Mouse (Mus musculus): Measurements from ENCODE around the gene Ebf1. TPM values are rescaled to one million over a fixed set of nuclear protein-coding genes. Genes with fewer than 3 reads are reported as not detected.

Ebf1 gene
- polyA plus RNA-seq, 1 experiment from 2014 or later: 14.5 TPM

GRCm38 (mm10) chr11:44709073-44709618, 92.0 kb downstream of the Ebf1 start:
- ATAC-seq (replicated peaks; ENCODE audit: insufficient number of reproducible peaks, low FRiP score, low TSS enrichment): no peak
- Histone ChIP-seq H3K4me3 (ENCODE audit: low read depth, low read length) (no peak overlapping the region), H3K4me1 (ENCODE audit: control insufficient read depth, insufficient read depth, low read length) (peaks cover 4% of the 10 kb centered on the region; the same call in 1 of the 2 replicates), H3K27ac (ENCODE audit: low read depth, low read length) (no peak overlapping the region), H3K9ac (ENCODE audit: low read depth, low read length) (no peak overlapping the region), H3K9me3 (replicated peaks; ENCODE audit: control insufficient read depth, low read length) (no peaks in the 10 kb centered on the region), H3K36me3 (ENCODE audit: control insufficient read depth, insufficient read depth, low read length) (no peaks in the 10 kb centered on the region), H3K4me2 (no peak overlapping the region), H3K27me3 (ENCODE audit: control insufficient read depth, insufficient read depth, low read length) (no peaks in the 10 kb centered on the region)

GRCm38 (mm10) chr11:44709869-44710460, 92.8 kb downstream of the Ebf1 start:
- WGBS (ENCODE audit: insufficient replicate concordance): 75% methylated on average over 6 of the region's 6 CpGs
- ATAC-seq (replicated peaks; ENCODE audit: insufficient number of reproducible peaks, low FRiP score, low TSS enrichment): no peak

GRCm38 (mm10) chr11:44710861-44711260, 93.7 kb downstream of the Ebf1 start:
- H3K9me3 ChIP-seq (replicated peaks; ENCODE audit: control insufficient read depth, low read length): no peaks in the 10 kb centered on the region
- H3K27ac ChIP-seq (ENCODE audit: low read depth, low read length): no peak overlapping the region
- H3K27me3 ChIP-seq (ENCODE audit: control insufficient read depth, insufficient read depth, low read length): no peaks in the 10 kb centered on the region
- no peak overlapping the region for H3K4me3 ChIP-seq (ENCODE audit: low read depth, low read length)
- no peak overlapping the region for H3K9ac ChIP-seq (ENCODE audit: low read depth, low read length)
- peaks cover 4% of the 10 kb centered on the region; the same call in 1 of the 2 replicates for H3K4me1 ChIP-seq (ENCODE audit: control insufficient read depth, insufficient read depth, low read length)
- H3K36me3 ChIP-seq (ENCODE audit: control insufficient read depth, insufficient read depth, low read length): no peaks in the 10 kb centered on the region
- ATAC-seq (replicated peaks; ENCODE audit: insufficient number of reproducible peaks, low FRiP score, low TSS enrichment): no peak
- H3K4me2 ChIP-seq: no peak overlapping the region

More at GRCm38 (mm10) chr11:44709869-44710460, 92.8 kb downstream of the Ebf1 start:
- Histone ChIP-seq H3K9ac (ENCODE audit: low read depth, low read length) (no peak overlapping the region), H3K27me3 (ENCODE audit: control insufficient read depth, insufficient read depth, low read length) (no peaks in the 10 kb centered on the region), H3K4me1 (ENCODE audit: control insufficient read depth, insufficient read depth, low read length) (peaks cover 4% of the 10 kb centered on the region; the same call in 1 of the 2 replicates), H3K4me3 (ENCODE audit: low read depth, low read length) (no peak overlapping the region), H3K36me3 (ENCODE audit: control insufficient read depth, insufficient read depth, low read length) (no peaks in the 10 kb centered on the region), H3K27ac (ENCODE audit: low read depth, low read length) (no peak overlapping the region), H3K4me2 (no peak overlapping the region), H3K9me3 (replicated peaks; ENCODE audit: control insufficient read depth, low read length) (no peaks in the 10 kb centered on the region)

- Histone ChIP-seq H3K4me2 (no peak overlapping the region), H3K4me1 (ENCODE audit: control insufficient read depth, insufficient read depth, low read length) (peaks cover 4% of the 10 kb centered on the region; the same call in 1 of the 2 replicates), H3K4me3 (ENCODE audit: low read depth, low read length) (no peak overlapping the region), H3K36me3 (ENCODE audit: control insufficient read depth, insufficient read depth, low read length) (no peaks in the 10 kb centered on the region), H3K27ac (ENCODE audit: low read depth, low read length) (no peak overlapping the region), H3K27me3 (ENCODE audit: control insufficient read depth, insufficient read depth, low read length) (no peaks in the 10 kb centered on the region), H3K9ac (ENCODE audit: low read depth, low read length) (no peak overlapping the region), H3K9me3 (replicated peaks; ENCODE audit: control insufficient read depth, low read length) (no peaks in the 10 kb centered on the region)
- ATAC-seq (replicated peaks; ENCODE audit: insufficient number of reproducible peaks, low FRiP score, low TSS enrichment): no peak
- 86% methylated on average over 5 of the region's 5 CpGs for WGBS (ENCODE audit: insufficient replicate concordance)
These were observed 97.1 kb downstream of the Ebf1 start for GRCm38 (mm10) chr11:44714188-44714587.

GRCm38 (mm10) chr11:44715776-44716175, 98.7 kb downstream of the Ebf1 start:
- no peaks in the 10 kb centered on the region for H3K9me3 ChIP-seq (replicated peaks; ENCODE audit: control insufficient read depth, low read length)
- H3K4me2 ChIP-seq: no peak overlapping the region
- H3K27me3 ChIP-seq (ENCODE audit: control insufficient read depth, insufficient read depth, low read length): no peaks in the 10 kb centered on the region
- H3K4me3 ChIP-seq (ENCODE audit: low read depth, low read length): no peak overlapping the region
- no peak overlapping the region for H3K9ac ChIP-seq (ENCODE audit: low read depth, low read length)
- 51% methylated on average over 4 of the region's 4 CpGs for WGBS (ENCODE audit: insufficient replicate concordance)
- H3K4me1 ChIP-seq (ENCODE audit: control insufficient read depth, insufficient read depth, low read length): peaks cover 4% of the 10 kb centered on the region; the same call in 1 of the 2 replicates
- no peak for ATAC-seq (replicated peaks; ENCODE audit: insufficient number of reproducible peaks, low FRiP score, low TSS enrichment)
- H3K36me3 ChIP-seq (ENCODE audit: control insufficient read depth, insufficient read depth, low read length): no peaks in the 10 kb centered on the region
- no peak overlapping the region for H3K27ac ChIP-seq (ENCODE audit: low read depth, low read length)

- no peak overlapping the region for H3K9ac ChIP-seq (ENCODE audit: low read depth, low read length)
- no peaks in the 10 kb centered on the region for H3K27me3 ChIP-seq (ENCODE audit: control insufficient read depth, insufficient read depth, low read length)
- no peak overlapping the region for H3K27ac ChIP-seq (ENCODE audit: low read depth, low read length)
- H3K4me1 ChIP-seq (ENCODE audit: control insufficient read depth, insufficient read depth, low read length): peaks cover 4% of the 10 kb centered on the region; the same call in 1 of the 2 replicates
- no peaks in the 10 kb centered on the region for H3K9me3 ChIP-seq (replicated peaks; ENCODE audit: control insufficient read depth, low read length)
- no peak overlapping the region for H3K4me2 ChIP-seq
- no peak for ATAC-seq (replicated peaks; ENCODE audit: insufficient number of reproducible peaks, low FRiP score, low TSS enrichment)
- H3K36me3 ChIP-seq (ENCODE audit: control insufficient read depth, insufficient read depth, low read length): no peaks in the 10 kb centered on the region
- H3K4me3 ChIP-seq (ENCODE audit: low read depth, low read length): no peak overlapping the region
- 55% methylated on average over 6 of the region's 6 CpGs for WGBS (ENCODE audit: insufficient replicate concordance)
These were observed 99.8 kb downstream of the Ebf1 start for GRCm38 (mm10) chr11:44716928-44717327.

GRCm38 (mm10) chr11:44717636-44718035, 100.5 kb downstream of the Ebf1 start:
- Histone ChIP-seq H3K9ac (ENCODE audit: low read depth, low read length) (no peak overlapping the region), H3K36me3 (ENCODE audit: control insufficient read depth, insufficient read depth, low read length) (no peaks in the 10 kb centered on the region), H3K4me1 (ENCODE audit: control insufficient read depth, insufficient read depth, low read length) (peaks cover 4% of the 10 kb centered on the region; the same call in 1 of the 2 replicates), H3K9me3 (replicated peaks; ENCODE audit: control insufficient read depth, low read length) (no peaks in the 10 kb centered on the region), H3K4me2 (no peak overlapping the region), H3K27ac (ENCODE audit: low read depth, low read length) (no peak overlapping the region), H3K27me3 (ENCODE audit: control insufficient read depth, insufficient read depth, low read length) (no peaks in the 10 kb centered on the region), H3K4me3 (ENCODE audit: low read depth, low read length) (no peak overlapping the region)
- no peak for ATAC-seq (replicated peaks; ENCODE audit: insufficient number of reproducible peaks, low FRiP score, low TSS enrichment)
- 50% methylated on average over 7 of the region's 7 CpGs for WGBS (ENCODE audit: insufficient replicate concordance)

GRCm38 (mm10) chr11:44721976-44722375, 104.9 kb downstream of the Ebf1 start:
- ATAC-seq (replicated peaks; ENCODE audit: insufficient number of reproducible peaks, low FRiP score, low TSS enrichment): no peak

GRCm38 (mm10) chr11:44723950-44724502, 106.9 kb downstream of the Ebf1 start:
- WGBS (ENCODE audit: insufficient replicate concordance): 78% methylated on average over 6 of the region's 6 CpGs

More at GRCm38 (mm10) chr11:44721976-44722375, 104.9 kb downstream of the Ebf1 start:
- H3K36me3 ChIP-seq (ENCODE audit: control insufficient read depth, insufficient read depth, low read length): no peaks in the 10 kb centered on the region
- no peak overlapping the region for H3K9ac ChIP-seq (ENCODE audit: low read depth, low read length)
- H3K4me2 ChIP-seq: no peak overlapping the region
- no peak overlapping the region for H3K27ac ChIP-seq (ENCODE audit: low read depth, low read length)
- peaks cover 4% of the 10 kb centered on the region; the same call in 1 of the 2 replicates for H3K4me1 ChIP-seq (ENCODE audit: control insufficient read depth, insufficient read depth, low read length)
- H3K4me3 ChIP-seq (ENCODE audit: low read depth, low read length): no peak overlapping the region
- WGBS (ENCODE audit: insufficient replicate concordance): 88% methylated on average over 4 of the region's 4 CpGs
- no peaks in the 10 kb centered on the region for H3K9me3 ChIP-seq (replicated peaks; ENCODE audit: control insufficient read depth, low read length)
- no peaks in the 10 kb centered on the region for H3K27me3 ChIP-seq (ENCODE audit: control insufficient read depth, insufficient read depth, low read length)

More at GRCm38 (mm10) chr11:44723950-44724502, 106.9 kb downstream of the Ebf1 start:
- Histone ChIP-seq H3K9me3 (replicated peaks; ENCODE audit: control insufficient read depth, low read length) (no peaks in the 10 kb centered on the region), H3K4me2 (no peak overlapping the region), H3K36me3 (ENCODE audit: control insufficient read depth, insufficient read depth, low read length) (no peaks in the 10 kb centered on the region), H3K27ac (ENCODE audit: low read depth, low read length) (no peak overlapping the region), H3K4me1 (ENCODE audit: control insufficient read depth, insufficient read depth, low read length) (no peaks in the 10 kb centered on the region), H3K9ac (ENCODE audit: low read depth, low read length) (no peak overlapping the region), H3K4me3 (ENCODE audit: low read depth, low read length) (no peak overlapping the region), H3K27me3 (ENCODE audit: control insufficient read depth, insufficient read depth, low read length) (no peaks in the 10 kb centered on the region)
- no peak for ATAC-seq (replicated peaks; ENCODE audit: insufficient number of reproducible peaks, low FRiP score, low TSS enrichment)

All from heart, embryonic 11.5 days (tissue).